Mouse (Mus musculus) intestine, embryonic 16.5 days (tissue): ENCODE results near the gene Repin1. TPM values are rescaled to one million over a fixed set of nuclear protein-coding genes. Genes with fewer than 3 reads are reported as not detected.

Experiments
- ATAC-seq: fragments of 200-750 bp; cut with Nextera tagmentation; 2 replicates; pipeline ENCODE4 v1.8.0; 2017; ENCODE audit warnings: moderate TSS enrichment, moderate library complexity
- H3K27ac ChIP-seq: fragments of 300-500 bp; sonication (generic); 2 replicates; pipeline ENCODE4 v1.5.1; 2014; ENCODE audit warnings: mild to moderate bottlenecking, low read length
- H3K27me3 ChIP-seq: fragments of 300-500 bp; sonication (generic); replicated peaks from 2 replicates; pipeline ENCODE4 v1.6.1; 2014; ENCODE audit warnings: low read length, control low read depth, mixed read lengths; ENCODE audit not compliant: control insufficient read depth, insufficient read depth
- H3K36me3 ChIP-seq: fragments of 300-500 bp; sonication (generic); 2 replicates; pipeline ENCODE4 v1.6.1; 2014; ENCODE audit warnings: low read length, control low read depth; ENCODE audit not compliant: control insufficient read depth, insufficient read depth
- H3K4me1 ChIP-seq: fragments of 300-500 bp; sonication (generic); 2 replicates; pipeline ENCODE4 v1.6.1; 2014; ENCODE audit warnings: low read length, control low read depth, mixed read lengths; ENCODE audit not compliant: control insufficient read depth, insufficient read depth
- H3K4me2 ChIP-seq: fragments of 300-500 bp; sonication (generic); 2 replicates; pipeline ENCODE4 v1.6.1; 2014; ENCODE audit warnings: low read depth, low read length, control low read depth
- H3K4me3 ChIP-seq: fragments of 300-500 bp; sonication (generic); 2 replicates; pipeline ENCODE4 v1.5.1; 2014; ENCODE audit warnings: mild to moderate bottlenecking, low read length
- H3K9ac ChIP-seq: fragments of 300-500 bp; sonication (generic); 2 replicates; pipeline ENCODE4 v1.6.1; 2014; ENCODE audit warnings: low read depth, low read length
- H3K9me3 ChIP-seq: fragments of 300-500 bp; sonication (generic); 2 replicates; pipeline ENCODE4 v1.6.1; 2016; ENCODE audit warnings: low read length, control low read depth; ENCODE audit not compliant: control insufficient read depth
- WGBS: fragments of 180-500 bp; shearing (Covaris S2); extraction: QIAGEN DNeasy Blood & Tissue Kit; methylation state at CpG from one replicate; pipeline ENCODE4 v1.1.7; 2014; 5-methylcytosine and 5-hydroxymethylcytosine counted together
- polyA plus RNA-seq: library from polyadenylated mRNA; unstranded; fragments of >200 nt; fragmentation: Nextera tagmentation; extraction: Ambion mirVana; gene quantifications from 2 replicates; pipeline ENCODE4 v1.2.1, GENCODE M21; 2015

Repin1 gene
- polyA plus RNA-seq, 1 experiment from 2014 or later = 22.1 TPM

GRCm38 (mm10) chr6:48594043-48594738 lies 508 bp downstream of the Repin1 start:
- Histone ChIP-seq H3K9me3 (peaks cover 23% of the 10 kb centered on the region), H3K4me3 (peak overlapping the region; percentile 77), H3K4me1 (peaks cover 9% of the 10 kb centered on the region; the same call in 1 of the 2 replicates), H3K9ac (peak overlapping the region; percentile 92), H3K27ac (peak overlapping the region; percentile 85), H3K27me3 (no peaks in the 10 kb centered on the region), H3K36me3 (peaks cover 37% of the 10 kb centered on the region), H3K4me2 (peak overlapping the region; percentile 84)
- peak; percentile 60 for ATAC-seq
- WGBS = under 1% methylated on average over 37 of the region's 41 CpGs

GRCm38 (mm10) chr6:48595278-48595677 lies 1.6 kb downstream of the Repin1 start:
- H3K9ac ChIP-seq = 0 out of 2 replicates have a peak overlapping the region, but pooled peaks have one; percentile 92
- peak overlapping the region; percentile 84 for H3K4me2 ChIP-seq
- H3K9me3 ChIP-seq = peaks cover 23% of the 10 kb centered on the region
- H3K4me1 ChIP-seq = peaks cover 8% of the 10 kb centered on the region; the same call in 1 of the 2 replicates
- H3K27ac ChIP-seq = no peak overlapping the region
- H3K27me3 ChIP-seq = no peaks in the 10 kb centered on the region
- H3K36me3 ChIP-seq = peaks cover 42% of the 10 kb centered on the region
- ATAC-seq = no peak
- 57% methylated on average over 1 of the region's 1 CpGs for WGBS
- H3K4me3 ChIP-seq = 0 out of 2 replicates have a peak overlapping the region, but pooled peaks have one; percentile 77

- H3K4me2 ChIP-seq = no peak overlapping the region
- ATAC-seq = no peak
- no peak overlapping the region for H3K27ac ChIP-seq
- H3K9me3 ChIP-seq = peaks cover 23% of the 10 kb centered on the region
- peaks cover 14% of the 10 kb centered on the region; the same call in 1 of the 2 replicates for H3K4me1 ChIP-seq
- peaks cover 42% of the 10 kb centered on the region for H3K36me3 ChIP-seq
- no peak overlapping the region for H3K4me3 ChIP-seq
- no peak overlapping the region for H3K9ac ChIP-seq
- no peaks in the 10 kb centered on the region for H3K27me3 ChIP-seq
- WGBS = 95% methylated on average over 45 of the region's 45 CpGs
These were observed 3.0 kb downstream of the Repin1 start for GRCm38 (mm10) chr6:48596545-48597232.

- ATAC-seq = no peak
- Histone ChIP-seq H3K4me3 (no peak overlapping the region), H3K36me3 (peaks cover 42% of the 10 kb centered on the region), H3K27ac (no peak overlapping the region), H3K9ac (no peak overlapping the region), H3K4me2 (no peak overlapping the region), H3K9me3 (peaks cover 23% of the 10 kb centered on the region), H3K27me3 (no peaks in the 10 kb centered on the region), H3K4me1 (peaks cover 14% of the 10 kb centered on the region; the same call in 1 of the 2 replicates)
- 95% methylated on average over 27 of the region's 27 CpGs for WGBS
These were observed 3.5 kb downstream of the Repin1 start for GRCm38 (mm10) chr6:48597233-48597625.

- WGBS = 89% methylated on average over 1 of the region's 1 CpGs
- peaks cover 23% of the 10 kb centered on the region for H3K9me3 ChIP-seq
- H3K36me3 ChIP-seq = peaks cover 37% of the 10 kb centered on the region
- 0 out of 2 replicates have a peak overlapping the region, but pooled peaks have one; percentile 78 for H3K9ac ChIP-seq
- 0 out of 2 replicates have a peak, but pooled peaks cover 11% of the 10 kb centered on the region for H3K4me1 ChIP-seq
- H3K27me3 ChIP-seq = no peaks in the 10 kb centered on the region
- H3K4me2 ChIP-seq = no peak overlapping the region
- H3K27ac ChIP-seq = no peak overlapping the region
- ATAC-seq = no peak
- H3K4me3 ChIP-seq = no peak overlapping the region
These were observed 6.9 kb downstream of the Repin1 start for GRCm38 (mm10) chr6:48600594-48600993.

- ATAC-seq = peak; percentile 100
- WGBS = 4% methylated on average over 42 of the region's 42 CpGs
- 0 out of 2 replicates have a peak, but pooled peaks cover 11% of the 10 kb centered on the region for H3K4me1 ChIP-seq
These were observed 7.8 kb downstream of the Repin1 start, which contains the start of gene Zfp775 for GRCm38 (mm10) chr6:48601271-48602079. Zfp775 (plus strand) TSS chr6:48602063.

GRCm38 (mm10) chr6:48602080-48602741 lies 8.5 kb downstream of the Repin1 start:
- peak overlapping the region; percentile 82 for H3K9ac ChIP-seq
- WGBS = 1% methylated on average over 28 of the region's 28 CpGs
- ATAC-seq = peak; percentile 83

More at GRCm38 (mm10) chr6:48601271-48602079, 7.8 kb downstream of the Repin1 start, which contains the start of gene Zfp775:
- H3K36me3 ChIP-seq = peaks cover 28% of the 10 kb centered on the region
- peak within 1 kb of the TSS; percentile 82 for H3K9ac ChIP-seq
- H3K9me3 ChIP-seq = peaks cover 14% of the 10 kb centered on the region
- peak within 1 kb of the TSS; percentile 94 for H3K4me2 ChIP-seq
- H3K4me3 ChIP-seq = peak within 1 kb of the TSS; percentile 88
- H3K27ac ChIP-seq = peak within 1 kb of the TSS; percentile 77
- no peaks in the 10 kb centered on the region for H3K27me3 ChIP-seq

GRCm38 (mm10) chr6:48608124-48608523 lies 14.4 kb downstream of the Repin1 start:
- WGBS = 69% methylated on average over 2 of the region's 2 CpGs
- Histone ChIP-seq H3K4me2 (no peak overlapping the region), H3K27ac (no peak overlapping the region), H3K9ac (no peak overlapping the region), H3K9me3 (no peaks in the 10 kb centered on the region), H3K36me3 (no peaks in the 10 kb centered on the region), H3K4me1 (peaks cover 5% of the 10 kb centered on the region; the same call in 1 of the 2 replicates), H3K27me3 (no peaks in the 10 kb centered on the region), H3K4me3 (no peak overlapping the region)
- no peak for ATAC-seq

More at GRCm38 (mm10) chr6:48602080-48602741, 8.5 kb downstream of the Repin1 start:
- Histone ChIP-seq H3K27ac (peak overlapping the region; percentile 77), H3K4me3 (peak overlapping the region; percentile 88), H3K9me3 (peaks cover 7% of the 10 kb centered on the region), H3K4me1 (0 out of 2 replicates have a peak, but pooled peaks cover 11% of the 10 kb centered on the region), H3K27me3 (no peaks in the 10 kb centered on the region), H3K4me2 (peak overlapping the region; percentile 94), H3K36me3 (peaks cover 21% of the 10 kb centered on the region)
